In the genomic region with DNA sequence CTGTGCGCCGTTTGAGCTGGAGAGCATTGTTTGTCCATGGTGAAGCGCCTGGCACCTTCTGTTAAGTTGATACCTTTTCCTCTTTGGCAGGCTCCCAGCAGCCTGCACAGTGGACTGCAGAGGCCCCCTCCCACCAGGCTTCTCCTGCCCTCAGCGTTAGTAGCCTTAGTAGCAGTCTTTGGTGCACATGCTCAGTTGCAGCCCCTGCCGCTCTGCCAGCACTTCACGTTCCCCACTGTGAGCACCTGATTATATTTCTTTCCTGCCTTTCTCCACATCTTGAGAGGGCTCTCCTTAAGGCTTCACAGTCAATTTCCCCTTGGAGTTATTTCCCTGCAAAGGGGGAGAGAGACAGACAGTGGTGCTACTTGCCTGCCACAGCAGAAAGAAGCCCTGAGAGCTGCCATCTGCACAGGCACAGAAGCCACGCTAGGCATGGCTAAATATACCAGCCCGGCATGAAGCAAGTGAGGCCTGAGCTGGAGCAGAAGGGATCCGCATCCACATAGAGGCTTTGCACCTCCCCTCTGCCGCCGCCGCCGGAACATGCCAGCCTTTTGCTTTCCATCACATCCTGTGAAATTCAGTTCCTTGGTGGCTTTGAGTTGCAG, we compare ENCODE assay signal across 8 mouse cellular contexts.
DNase-seq lines count a peak whose midpoint lies in the region; ATAC-seq lines count a peak whose summit lies in the region.

No protein-coding gene starts in this region.

- no peak overlapping the region for H3K4me2 ChIP-seq in forebrain, embryonic 12.5 days
- no peak overlapping the region for H3K4me2 ChIP-seq in lung, embryonic 15.5 days

- H3K27ac ChIP-seq in forebrain, embryonic 12.5 days: peak overlapping the region; percentile 53; the same call in 1 of the 2 replicates
- H3K27ac ChIP-seq in forebrain, embryonic 10.5 days: no peak overlapping the region
- H3K27ac ChIP-seq in lung, embryonic 15.5 days: peak overlapping the region; percentile 38

- peaks cover 15% of the 10 kb centered on the region; the same call in 1 of the 2 replicates for H3K36me3 ChIP-seq in forebrain, embryonic 12.5 days (replicated peaks)
- peaks cover 33% of the 10 kb centered on the region for H3K36me3 ChIP-seq in forebrain, embryonic 10.5 days (replicated peaks)
- no peaks in the 10 kb centered on the region for H3K36me3 ChIP-seq in lung, embryonic 15.5 days

- no peaks in the 10 kb centered on the region for H3K9me3 ChIP-seq in forebrain, embryonic 12.5 days
- H3K9me3 ChIP-seq in forebrain, embryonic 10.5 days: no peaks in the 10 kb centered on the region
- no peaks in the 10 kb centered on the region for H3K9me3 ChIP-seq in lung, embryonic 15.5 days

- no peaks in the 10 kb centered on the region; the same call in 1 of the 2 replicates for H3K4me1 ChIP-seq in forebrain, embryonic 12.5 days
- 0 out of 2 replicates have a peak, but pooled peaks cover 7% of the 10 kb centered on the region for H3K4me1 ChIP-seq in forebrain, embryonic 10.5 days
- H3K4me1 ChIP-seq in lung, embryonic 15.5 days: 0 out of 2 replicates have a peak, but pooled peaks cover 4% of the 10 kb centered on the region

- H3K27me3 ChIP-seq in forebrain, embryonic 12.5 days: no peaks in the 10 kb centered on the region
- H3K27me3 ChIP-seq in forebrain, embryonic 10.5 days (ENCODE audit: poor library complexity, severe bottlenecking): no peaks in the 10 kb centered on the region; the same call in 1 of the 2 replicates
- H3K27me3 ChIP-seq in lung, embryonic 15.5 days: no peaks in the 10 kb centered on the region

- no peak overlapping the region for H3K9ac ChIP-seq in forebrain, embryonic 12.5 days
- no peak overlapping the region for H3K9ac ChIP-seq in lung, embryonic 15.5 days

- ATAC-seq in forebrain, embryonic 12.5 days (ENCODE audit: low FRiP score): no peak
- peak; percentile 74; the same call in 1 of the 2 replicates for ATAC-seq in cerebellum, adult (ENCODE audit: insufficient number of reproducible peaks, low FRiP score, low TSS enrichment)
- ATAC-seq in lung, embryonic 15.5 days (ENCODE audit: borderline replicate concordance, extremely low read depth, low FRiP score, low TSS enrichment): peak; percentile 57
- no peak for ATAC-seq in monocyte, adult 5-6 weeks (replicated peaks; ENCODE audit: insufficient number of reproducible peaks, low FRiP score, low TSS enrichment, poor library complexity, severe bottlenecking)
- ATAC-seq in megakaryocyte progenitor cell, adult 5-6 weeks (replicated peaks; ENCODE audit: poor library complexity): no peak

- intact Hi-C loops in heart, postnatal 10 days (cut with DNase I): no loop called here

- no peak overlapping the region for H3K4me3 ChIP-seq in forebrain, embryonic 12.5 days (replicated peaks)
- no peak overlapping the region for H3K4me3 ChIP-seq in forebrain, embryonic 10.5 days
- H3K4me3 ChIP-seq in lung, embryonic 15.5 days: no peak overlapping the region

- DNase-seq in forebrain, embryonic 10.5 days (ENCODE audit: extremely low spot score, low spot score): no peak
- peak; percentile 41 to 45 for DNase-seq in heart, postnatal 10 days
- DNase-seq in kidney, adult 11 months: no peak

- WGBS in forebrain, embryonic 12.5 days: 73% methylated on average over 13 of the region's 13 CpGs
- WGBS in forebrain, embryonic 10.5 days: 84% methylated on average over 13 of the region's 13 CpGs
- WGBS in lung, embryonic 15.5 days: 74% methylated on average over 13 of the region's 13 CpGs

Comparison
In these comparisons a context has a peak if more than half of its experiments do, and no peak if none do; other contexts are left out.
1. ATAC-seq: peak in cerebellum, adult (single experiment) and lung, embryonic 15.5 days (single experiment); none in forebrain, embryonic 12.5 days (single experiment), monocyte, adult 5-6 weeks (single experiment) and megakaryocyte progenitor cell, adult 5-6 weeks (single experiment).
2. DNase-seq: peak in heart, postnatal 10 days (2 of 2); none in forebrain, embryonic 10.5 days (single experiment) and kidney, adult 11 months (single experiment).